Mouse (Mus musculus): ENCODE results near the gene Tpk1. TPM values are rescaled to one million over a fixed set of nuclear protein-coding genes. Genes with fewer than 3 reads are reported as not detected.

Gene Tpk1
- polyA plus RNA-seq, 1 experiment from 2014 or later, result 5.3 TPM

DNA sequence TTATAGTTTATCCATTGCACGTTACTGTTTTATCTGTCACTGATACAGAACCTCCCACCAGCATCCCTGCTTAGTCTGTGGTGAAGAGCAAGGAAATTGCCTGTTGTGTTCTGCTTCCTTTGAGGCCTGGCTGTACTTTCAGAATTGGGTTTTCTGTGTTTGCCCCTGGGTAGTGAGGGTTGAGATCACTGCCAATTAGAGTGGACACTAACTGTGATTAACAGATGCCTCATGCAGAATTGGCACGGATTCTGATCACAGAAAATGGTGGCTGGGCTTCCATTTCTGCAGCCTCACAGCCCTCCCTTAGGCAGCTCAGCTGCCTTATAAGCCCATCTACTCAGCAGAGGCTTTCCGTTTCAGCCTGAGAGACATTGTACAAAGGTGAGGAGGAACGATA, 332.6 kb downstream of the Tpk1 start:
- ATAC-seq (ENCODE audit: insufficient read depth, low FRiP score, low TSS enrichment), result no peak
- no peak for DNase-seq (ENCODE audit: low spot score)
- 86% methylated on average over 4 of the region's 4 CpGs for WGBS
- Histone ChIP-seq H3K4me2 (ENCODE audit: low read depth) (no peak overlapping the region), H3K27me3 (ENCODE audit: control insufficient read depth, insufficient read depth, low read length) (no peaks in the 10 kb centered on the region), H3K4me1 (ENCODE audit: control insufficient read depth, insufficient read depth, low read length) (no peaks in the 10 kb centered on the region), H3K27ac (ENCODE audit: low read depth, low read length) (no peak overlapping the region), H3K9me3 (ENCODE audit: control insufficient read depth, low read length) (no peaks in the 10 kb centered on the region), H3K4me3 (ENCODE audit: low read depth, low read length) (no peak overlapping the region), H3K9ac (ENCODE audit: low read length) (no peak overlapping the region), H3K36me3 (ENCODE audit: control insufficient read depth, insufficient read depth, low read length) (no peaks in the 10 kb centered on the region)

DNA sequence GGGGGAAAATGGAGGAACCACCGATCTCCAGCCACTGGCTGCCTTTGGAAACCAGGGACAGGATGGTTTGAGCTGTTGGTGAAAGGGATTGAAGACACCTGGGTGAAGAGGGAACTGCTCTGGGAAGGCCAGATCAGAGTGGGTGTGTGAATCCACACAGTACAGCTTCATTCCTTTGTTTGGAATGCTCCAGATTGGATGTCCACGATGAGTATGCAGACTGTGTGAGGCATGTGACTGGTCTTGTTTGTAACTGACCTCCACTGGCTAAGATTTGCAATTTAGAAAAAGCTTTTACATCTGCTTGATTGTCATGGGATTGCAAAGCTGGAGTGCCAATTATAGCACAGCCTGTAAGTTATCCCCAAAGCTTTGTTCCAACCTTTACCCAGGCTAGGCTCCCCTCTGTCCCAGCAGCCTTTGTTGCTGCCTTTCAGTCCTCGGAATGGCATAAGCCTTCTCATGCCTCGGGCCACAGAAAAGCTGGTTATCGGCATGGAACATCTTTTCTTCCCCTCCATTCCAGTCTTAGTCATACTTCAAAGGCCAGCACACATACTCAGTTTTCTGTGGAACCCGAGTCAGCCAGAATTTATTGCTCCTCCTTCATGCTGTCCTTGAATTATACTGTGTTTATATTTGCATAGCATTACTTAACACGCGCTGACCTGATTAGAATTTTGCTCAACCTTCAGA, 353.0 kb downstream of the Tpk1 start:
- peak; percentile 42; the same call in 1 of the 2 replicates for ATAC-seq (ENCODE audit: insufficient read depth, low FRiP score, low TSS enrichment)

DNA sequence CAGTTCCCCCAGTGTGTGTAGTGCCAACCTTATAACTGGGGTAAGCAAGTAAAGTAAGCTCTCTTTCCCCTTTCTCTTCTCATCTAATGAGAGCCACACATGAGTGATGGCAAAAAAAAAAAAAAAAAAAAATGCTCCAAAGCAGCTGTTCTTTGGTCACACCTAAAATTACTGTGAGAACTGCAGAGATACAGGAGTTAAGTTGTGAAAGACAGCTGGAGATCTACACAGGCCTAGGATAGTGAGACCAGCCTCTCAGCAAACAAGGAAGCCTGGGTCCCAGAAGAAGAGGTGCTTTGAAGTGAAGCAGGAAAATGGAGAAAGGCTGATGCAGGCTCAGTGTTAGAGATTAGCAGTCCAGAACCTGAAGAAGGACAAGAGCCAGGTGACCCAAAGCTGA, 353.5 kb downstream of the Tpk1 start:
- ATAC-seq (ENCODE audit: insufficient read depth, low FRiP score, low TSS enrichment) (no peak), DNase-seq (ENCODE audit: low spot score) (no peak)
- Histone ChIP-seq H3K27me3 (ENCODE audit: control insufficient read depth, insufficient read depth, low read length) (no peaks in the 10 kb centered on the region), H3K4me2 (ENCODE audit: low read depth) (no peak overlapping the region), H3K27ac (ENCODE audit: low read depth, low read length) (no peak overlapping the region), H3K9ac (ENCODE audit: low read length) (no peak overlapping the region), H3K4me3 (ENCODE audit: low read depth, low read length) (no peak overlapping the region), H3K4me1 (ENCODE audit: control insufficient read depth, insufficient read depth, low read length) (no peaks in the 10 kb centered on the region), H3K36me3 (ENCODE audit: control insufficient read depth, insufficient read depth, low read length) (no peaks in the 10 kb centered on the region), H3K9me3 (ENCODE audit: control insufficient read depth, low read length) (no peaks in the 10 kb centered on the region)

More for the DNA sequence above, 353.0 kb downstream of the Tpk1 start:
- no peak overlapping the region for H3K4me2 ChIP-seq (ENCODE audit: low read depth)
- no peaks in the 10 kb centered on the region for H3K36me3 ChIP-seq (ENCODE audit: control insufficient read depth, insufficient read depth, low read length)
- H3K4me1 ChIP-seq (ENCODE audit: control insufficient read depth, insufficient read depth, low read length), result no peaks in the 10 kb centered on the region
- H3K9me3 ChIP-seq (ENCODE audit: control insufficient read depth, low read length), result no peaks in the 10 kb centered on the region
- DNase-seq (ENCODE audit: low spot score), result no peak
- no peak overlapping the region for H3K4me3 ChIP-seq (ENCODE audit: low read depth, low read length)
- no peaks in the 10 kb centered on the region for H3K27me3 ChIP-seq (ENCODE audit: control insufficient read depth, insufficient read depth, low read length)
- WGBS, result 70% methylated on average over 8 of the region's 8 CpGs
- no peak overlapping the region for H3K27ac ChIP-seq (ENCODE audit: low read depth, low read length)
- H3K9ac ChIP-seq (ENCODE audit: low read length), result no peak overlapping the region

DNA sequence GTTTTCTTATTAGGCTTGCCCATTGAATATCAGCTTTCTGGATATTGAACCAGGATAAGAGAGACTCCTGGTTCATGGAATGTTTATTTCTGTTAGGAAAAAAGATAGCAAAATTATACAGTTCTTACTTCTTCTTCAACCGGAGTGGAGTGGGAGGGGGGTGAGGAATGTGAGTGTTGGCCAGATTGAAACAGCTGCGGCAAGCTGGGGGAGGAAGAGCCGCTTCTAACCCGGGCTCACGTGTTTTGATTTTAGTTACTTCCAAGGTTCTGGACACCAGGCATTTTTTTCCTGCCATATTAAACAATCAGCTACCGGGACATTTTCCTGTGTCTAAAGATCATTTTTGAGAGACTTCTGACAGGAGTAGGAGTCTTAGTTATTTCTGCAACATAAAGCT, 356.0 kb downstream of the Tpk1 start:
- Histone ChIP-seq H3K9me3 (ENCODE audit: control insufficient read depth, low read length) (no peaks in the 10 kb centered on the region), H3K4me2 (ENCODE audit: low read depth) (no peak overlapping the region), H3K27ac (ENCODE audit: low read depth, low read length) (no peak overlapping the region), H3K36me3 (ENCODE audit: control insufficient read depth, insufficient read depth, low read length) (no peaks in the 10 kb centered on the region), H3K27me3 (ENCODE audit: control insufficient read depth, insufficient read depth, low read length) (no peaks in the 10 kb centered on the region), H3K9ac (ENCODE audit: low read length) (no peak overlapping the region), H3K4me3 (ENCODE audit: low read depth, low read length) (no peak overlapping the region), H3K4me1 (ENCODE audit: control insufficient read depth, insufficient read depth, low read length) (no peaks in the 10 kb centered on the region)
- ATAC-seq (ENCODE audit: insufficient read depth, low FRiP score, low TSS enrichment) (no peak), DNase-seq (ENCODE audit: low spot score) (no peak)
- 66% methylated on average over 6 of the region's 6 CpGs for WGBS

DNA sequence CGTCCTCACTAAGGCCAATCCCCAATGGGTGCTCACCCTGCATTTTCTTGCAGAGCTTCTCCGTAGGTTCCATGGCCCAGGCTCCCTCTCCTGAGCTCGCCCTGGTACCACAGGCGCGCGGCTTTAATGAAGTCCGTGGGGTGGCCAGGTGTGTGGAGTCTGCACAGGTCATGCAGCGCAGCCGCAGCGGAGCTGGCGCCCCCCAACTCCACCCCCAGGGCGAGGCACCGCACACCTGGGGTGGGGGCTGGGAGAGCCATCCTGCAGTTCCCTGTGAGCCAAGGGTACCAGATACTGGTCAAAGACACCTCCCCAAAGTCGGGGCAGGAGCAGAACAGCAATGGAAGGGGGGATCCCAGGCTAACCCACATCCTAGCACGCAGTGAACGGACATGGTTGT, 356.6 kb downstream of the Tpk1 start, which contains the start of gene Nobox:
TSS of gene Nobox (minus strand) at position 101 of the 400 bp plus-strand sequence.
- H3K4me3 ChIP-seq (ENCODE audit: low read depth, low read length), result no peak within 1 kb of the TSS

DNA sequence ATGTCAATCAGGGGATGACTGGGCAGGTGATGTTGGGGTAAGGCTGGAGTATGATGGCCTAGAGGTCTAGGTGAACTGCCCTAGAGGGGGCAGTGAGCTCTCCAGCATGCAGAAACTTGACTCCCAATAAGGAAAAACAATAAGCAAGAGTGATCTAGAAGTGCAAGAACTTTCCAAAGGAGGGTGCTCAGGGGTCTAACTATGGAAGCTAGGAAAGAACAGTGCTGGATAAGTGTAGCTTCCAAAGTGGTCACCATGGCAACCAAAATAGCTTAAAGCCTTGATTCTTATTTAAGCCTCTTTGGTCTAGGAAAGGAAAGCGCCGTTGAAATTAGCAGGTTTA, 368.6 kb downstream of the Tpk1 start:
- Histone ChIP-seq H3K9me3 (ENCODE audit: control insufficient read depth, low read length) (no peaks in the 10 kb centered on the region), H3K36me3 (ENCODE audit: control insufficient read depth, insufficient read depth, low read length) (no peaks in the 10 kb centered on the region), H3K4me1 (ENCODE audit: control insufficient read depth, insufficient read depth, low read length) (no peaks in the 10 kb centered on the region), H3K27ac (ENCODE audit: low read depth, low read length) (no peak overlapping the region), H3K9ac (ENCODE audit: low read length) (no peak overlapping the region), H3K27me3 (ENCODE audit: control insufficient read depth, insufficient read depth, low read length) (no peaks in the 10 kb centered on the region), H3K4me3 (ENCODE audit: low read depth, low read length) (no peak overlapping the region), H3K4me2 (ENCODE audit: low read depth) (no peak overlapping the region)
- DNase-seq (ENCODE audit: low spot score) (no peak), ATAC-seq (ENCODE audit: insufficient read depth, low FRiP score, low TSS enrichment) (peak; percentile 31; the same call in 1 of the 2 replicates)
- 45% methylated on average over 2 of the region's 2 CpGs for WGBS

More for the DNA sequence above, 356.6 kb downstream of the Tpk1 start, which contains the start of gene Nobox:
- no peak within 1 kb of the TSS for H3K9ac ChIP-seq (ENCODE audit: low read length)
- H3K27ac ChIP-seq (ENCODE audit: low read depth, low read length), result no peak within 1 kb of the TSS
- 61% methylated on average over 16 of the region's 16 CpGs for WGBS
- no peaks in the 10 kb centered on the region for H3K4me1 ChIP-seq (ENCODE audit: control insufficient read depth, insufficient read depth, low read length)
- ATAC-seq (ENCODE audit: insufficient read depth, low FRiP score, low TSS enrichment), result no peak
- DNase-seq (ENCODE audit: low spot score), result no peak
- no peak within 1 kb of the TSS for H3K4me2 ChIP-seq (ENCODE audit: low read depth)
- H3K9me3 ChIP-seq (ENCODE audit: control insufficient read depth, low read length), result no peaks in the 10 kb centered on the region
- H3K27me3 ChIP-seq (ENCODE audit: control insufficient read depth, insufficient read depth, low read length), result no peaks in the 10 kb centered on the region
- no peaks in the 10 kb centered on the region for H3K36me3 ChIP-seq (ENCODE audit: control insufficient read depth, insufficient read depth, low read length)

DNA sequence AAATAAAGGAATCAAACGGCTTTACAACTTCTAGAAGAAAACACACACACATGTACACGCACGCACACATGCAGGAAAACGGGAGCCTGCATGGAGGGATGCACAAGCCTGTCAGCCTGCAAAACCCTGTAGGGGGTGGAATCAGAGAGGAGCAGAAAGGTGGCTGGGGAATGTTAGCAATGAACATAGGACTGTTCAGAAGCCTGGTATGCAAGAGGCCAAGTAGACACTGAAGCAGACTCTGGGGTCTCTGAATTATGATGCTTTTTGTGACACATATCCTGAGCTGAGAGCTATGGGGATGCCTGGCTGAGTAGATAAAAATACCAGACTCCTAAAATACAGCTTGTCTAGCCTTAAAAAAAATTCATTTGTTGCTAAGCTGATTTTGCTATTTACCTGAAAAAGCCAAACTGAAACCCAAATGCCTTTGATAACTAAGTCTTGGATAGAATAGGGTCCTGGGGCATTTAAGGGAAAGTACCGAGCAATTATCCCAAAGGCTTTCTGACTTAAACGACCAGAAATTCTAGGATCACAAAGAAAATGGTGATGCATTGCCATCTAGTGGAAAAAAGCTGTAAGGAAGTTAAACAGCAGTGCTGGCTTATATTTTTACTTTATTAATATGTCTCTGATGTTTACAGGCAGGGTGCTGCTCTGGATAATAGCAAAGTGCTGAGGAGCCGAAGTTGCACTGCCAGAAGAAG, 369.1 kb downstream of the Tpk1 start:
- no peaks in the 10 kb centered on the region for H3K27me3 ChIP-seq (ENCODE audit: control insufficient read depth, insufficient read depth, low read length)
- H3K9ac ChIP-seq (ENCODE audit: low read length), result no peak overlapping the region
- H3K27ac ChIP-seq (ENCODE audit: low read depth, low read length), result no peak overlapping the region
- ATAC-seq (ENCODE audit: insufficient read depth, low FRiP score, low TSS enrichment) (peak; percentile 35; the same call in 1 of the 2 replicates), DNase-seq (ENCODE audit: low spot score) (no peak)
- H3K36me3 ChIP-seq (ENCODE audit: control insufficient read depth, insufficient read depth, low read length), result no peaks in the 10 kb centered on the region
- no peak overlapping the region for H3K4me2 ChIP-seq (ENCODE audit: low read depth)
- H3K9me3 ChIP-seq (ENCODE audit: control insufficient read depth, low read length), result no peaks in the 10 kb centered on the region
- H3K4me3 ChIP-seq (ENCODE audit: low read depth, low read length), result no peak overlapping the region
- WGBS, result 51% methylated on average over 7 of the region's 7 CpGs
- H3K4me1 ChIP-seq (ENCODE audit: control insufficient read depth, insufficient read depth, low read length), result no peaks in the 10 kb centered on the region

DNA sequence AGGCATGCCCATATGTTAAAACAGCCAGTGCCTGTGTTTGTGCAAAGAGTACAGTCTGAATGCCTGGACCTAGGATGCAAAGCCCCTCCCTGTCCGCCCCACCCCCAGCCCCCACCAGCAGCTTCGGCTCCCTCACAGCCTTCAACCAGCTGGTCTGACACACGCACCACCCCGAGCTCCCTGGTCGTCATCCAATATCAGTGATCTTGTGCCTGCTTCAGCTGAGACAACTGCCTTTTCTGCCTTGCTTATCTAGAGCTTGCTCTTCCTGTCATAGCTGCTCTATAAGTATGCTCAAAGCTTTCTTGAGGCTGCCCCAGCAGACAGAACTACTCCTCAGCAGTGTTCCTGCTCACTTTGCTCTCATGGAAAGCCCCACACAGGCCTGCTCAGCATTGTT, 370.2 kb downstream of the Tpk1 start:
- ATAC-seq (ENCODE audit: insufficient read depth, low FRiP score, low TSS enrichment) (no peak), DNase-seq (ENCODE audit: low spot score) (no peak)
- no peaks in the 10 kb centered on the region for H3K27me3 ChIP-seq (ENCODE audit: control insufficient read depth, insufficient read depth, low read length)
- H3K36me3 ChIP-seq (ENCODE audit: control insufficient read depth, insufficient read depth, low read length), result no peaks in the 10 kb centered on the region
- no peaks in the 10 kb centered on the region for H3K9me3 ChIP-seq (ENCODE audit: control insufficient read depth, low read length)
- H3K9ac ChIP-seq (ENCODE audit: low read length), result no peak overlapping the region
- no peak overlapping the region for H3K4me3 ChIP-seq (ENCODE audit: low read depth, low read length)
- H3K4me1 ChIP-seq (ENCODE audit: control insufficient read depth, insufficient read depth, low read length), result no peaks in the 10 kb centered on the region
- no peak overlapping the region for H3K27ac ChIP-seq (ENCODE audit: low read depth, low read length)
- 50% methylated on average over 5 of the region's 5 CpGs for WGBS
- H3K4me2 ChIP-seq (ENCODE audit: low read depth), result no peak overlapping the region
